Mouse (Mus musculus): Measurements from ENCODE around the gene Adam17. TPM values are rescaled to one million over a fixed set of nuclear protein-coding genes. Genes with fewer than 3 reads are reported as not detected.
"Not testable (repeated sequence)": the region's sequence is repeated elsewhere in the genome, so short reads cannot be mapped to it uniquely, and the experiment has no call there.

Gene Adam17
- total RNA-seq (2017): 104 to 119 TPM (median 113 TPM) in 3 replicates

DNA sequence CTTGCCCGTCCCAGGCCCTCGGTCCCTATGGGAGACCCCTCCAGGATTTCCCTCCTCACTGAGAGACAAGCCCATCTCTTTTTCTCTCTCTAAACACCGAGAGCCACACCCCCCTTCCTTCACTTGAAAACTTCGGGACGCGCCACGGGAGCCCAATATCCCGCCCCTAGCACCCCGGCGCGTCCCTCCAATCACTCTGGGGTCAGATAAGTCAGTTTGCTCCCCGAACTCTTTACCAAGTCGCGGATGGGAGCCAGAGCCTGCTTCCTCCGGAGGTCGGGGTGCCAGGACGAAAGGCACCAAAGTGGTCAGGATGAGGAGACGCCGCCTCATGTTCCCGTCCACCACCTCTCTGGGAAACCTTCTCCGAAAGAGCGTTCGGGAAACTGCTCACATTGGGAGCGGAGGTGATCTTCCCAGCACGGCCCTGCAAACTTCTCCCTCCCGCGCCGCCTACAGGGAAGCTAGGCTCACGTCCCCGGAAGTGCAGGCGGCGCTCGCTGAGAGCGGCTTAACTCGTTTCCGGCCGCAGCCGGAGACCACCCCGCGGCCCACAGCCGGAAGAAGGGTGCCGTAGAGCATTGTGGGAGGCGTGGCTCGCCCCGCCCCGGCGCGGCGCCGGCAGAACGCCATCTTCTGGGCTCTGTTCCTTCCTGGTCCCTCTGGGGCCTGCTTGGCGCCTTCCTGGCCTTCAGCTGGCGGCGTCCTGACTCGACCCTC, at the start of gene Adam17:
Gene Adam17 (minus strand): TSS at position 533 of the 720 bp plus-strand sequence.
- ATAC-seq (replicated peaks; ENCODE audit: insufficient number of reproducible peaks, low FRiP score, low TSS enrichment, poor library complexity, severe bottlenecking): peak; percentile 89

DNA sequence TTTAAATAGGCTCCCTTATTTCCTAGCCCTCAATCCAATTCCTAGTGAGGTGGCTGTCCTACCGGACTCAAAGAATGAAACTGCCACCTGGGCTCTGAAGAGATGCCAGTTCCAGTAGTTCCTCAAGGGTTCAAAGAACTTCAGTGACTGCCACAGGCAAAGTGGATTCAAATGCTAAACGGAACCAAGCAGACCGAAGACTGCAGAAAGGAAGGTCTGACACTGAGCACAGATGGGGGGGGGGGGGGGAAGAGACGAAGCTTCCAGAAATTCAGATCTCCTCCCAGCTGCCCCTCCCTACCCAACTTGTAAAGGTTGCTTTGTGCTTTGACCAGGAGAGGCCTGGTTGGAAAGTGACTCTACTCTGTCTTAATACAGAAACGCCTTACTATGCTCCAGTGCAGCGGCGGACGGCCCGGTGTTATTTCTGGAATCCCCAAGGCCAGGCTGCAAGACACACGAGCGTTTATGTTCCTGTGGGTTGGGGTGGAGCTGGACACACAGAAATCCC, 45.2 kb upstream of the Adam17 start:
- ATAC-seq (replicated peaks; ENCODE audit: insufficient number of reproducible peaks, low FRiP score, low TSS enrichment, poor library complexity, severe bottlenecking): no peak

DNA sequence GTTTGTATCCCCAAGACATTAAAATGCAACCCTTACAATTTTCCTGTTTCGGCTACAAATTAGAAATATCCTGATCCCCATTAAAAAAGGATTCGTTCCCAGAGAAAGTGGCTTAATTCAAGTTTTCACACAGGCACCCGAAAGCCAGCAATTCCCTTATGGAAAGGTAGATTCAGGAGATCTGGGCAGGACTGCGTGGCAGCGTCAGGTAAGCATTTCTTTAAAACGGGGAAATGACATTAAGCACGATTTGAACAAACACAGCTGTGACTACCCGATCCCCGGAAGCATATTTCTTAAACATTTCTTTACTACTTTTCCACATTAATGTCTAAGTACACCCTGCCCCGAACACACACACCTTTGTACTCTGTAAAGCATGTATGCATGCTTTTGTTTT, 44.7 kb upstream of the Adam17 start:
- ATAC-seq (replicated peaks; ENCODE audit: insufficient number of reproducible peaks, low FRiP score, low TSS enrichment, poor library complexity, severe bottlenecking): no peak

DNA sequence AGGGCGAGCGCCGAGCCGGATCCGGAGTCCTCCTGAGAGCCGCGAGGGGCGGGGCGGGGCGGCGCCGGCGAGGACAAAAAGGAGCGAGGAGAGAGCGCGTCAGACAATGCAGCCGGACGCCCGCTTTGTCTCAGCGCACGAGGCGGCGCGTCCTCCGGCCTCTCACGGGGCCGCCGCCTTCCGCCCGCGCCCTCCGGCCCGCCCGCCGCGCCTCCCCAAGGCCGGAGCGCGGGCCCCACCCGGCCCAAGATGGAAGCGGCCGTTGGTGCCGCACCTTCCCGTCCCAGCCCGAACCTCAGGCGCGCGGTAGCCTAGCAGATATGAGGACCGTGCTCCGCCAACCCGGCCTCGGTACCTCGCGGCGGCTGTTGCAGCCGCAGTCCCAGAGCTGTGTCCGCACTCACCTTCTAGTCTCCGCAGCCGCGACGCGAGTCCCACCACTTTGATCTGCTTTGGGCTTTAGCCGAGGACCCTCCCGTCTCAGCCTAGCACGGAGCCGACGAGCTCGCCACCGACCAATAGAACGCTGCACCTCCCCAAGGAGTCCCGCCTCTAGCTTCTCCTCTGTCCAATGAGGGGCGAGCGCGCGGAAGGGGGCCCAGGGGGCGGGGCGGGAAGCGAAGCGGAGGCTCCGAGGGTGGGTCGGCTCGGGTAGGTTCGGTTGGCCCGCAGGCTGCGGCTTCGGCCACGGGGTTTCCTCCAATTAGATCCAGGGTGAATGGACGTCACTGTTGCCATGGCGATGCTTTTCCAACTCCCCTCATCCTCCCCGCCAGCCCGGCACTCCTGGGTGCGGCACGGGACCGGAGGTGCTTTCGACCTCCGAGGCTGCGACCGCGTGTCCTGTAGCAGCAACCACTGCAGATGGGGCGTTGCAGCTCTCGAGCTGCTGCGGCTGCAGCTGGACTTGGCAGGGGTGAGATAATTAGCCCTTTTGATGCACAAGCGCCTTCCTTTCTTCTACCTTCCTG, 44.0 kb upstream of the Adam17 start, which contains the start of gene Ywhaq:
Gene Ywhaq (minus strand): TSS at position 538 of the 971 bp plus-strand sequence.
- ATAC-seq (replicated peaks; ENCODE audit: insufficient number of reproducible peaks, low FRiP score, low TSS enrichment, poor library complexity, severe bottlenecking): peak; percentile 96

DNA sequence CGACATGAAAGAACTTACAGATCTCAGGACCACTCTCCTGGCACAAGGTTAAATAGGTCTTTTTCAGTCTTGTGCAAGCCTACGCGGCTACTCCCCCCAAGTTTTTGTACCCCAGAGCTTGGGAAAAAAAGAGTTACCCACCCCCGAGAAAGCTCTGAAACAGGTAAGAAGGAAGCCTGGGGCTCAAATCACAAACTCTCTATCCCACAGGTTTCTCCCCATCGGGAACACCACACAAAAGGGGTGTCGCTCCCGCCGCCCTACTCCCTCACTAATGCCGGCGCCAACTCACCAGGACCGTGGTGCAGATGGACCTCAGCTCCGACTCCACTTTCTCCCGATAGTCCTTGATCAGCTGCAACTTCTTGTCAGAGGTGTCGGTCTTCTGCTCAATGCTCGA, 43.1 kb upstream of the Adam17 start:
- ATAC-seq (replicated peaks; ENCODE audit: insufficient number of reproducible peaks, low FRiP score, low TSS enrichment, poor library complexity, severe bottlenecking): no peak

DNA sequence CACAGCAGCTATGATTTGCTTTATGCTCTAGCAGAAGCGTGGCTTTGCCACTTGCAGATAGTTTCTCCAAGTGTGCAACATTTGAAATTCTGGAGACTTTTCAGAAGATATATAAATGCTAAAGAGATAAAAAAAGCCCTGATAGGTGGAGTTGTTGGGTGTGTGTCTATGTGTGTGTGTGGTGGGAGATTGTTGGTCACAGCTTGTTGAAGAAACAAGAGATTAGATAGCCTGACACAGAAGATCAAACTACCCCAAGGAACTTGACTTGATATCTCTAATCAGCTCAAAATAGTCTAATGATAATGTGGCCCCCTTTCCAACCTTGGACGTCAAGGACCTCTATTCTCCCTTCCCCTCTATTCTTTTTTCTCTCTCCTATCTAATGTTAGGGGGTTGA, 37.2 kb upstream of the Adam17 start:
- no peak for ATAC-seq (replicated peaks; ENCODE audit: insufficient number of reproducible peaks, low FRiP score, low TSS enrichment, poor library complexity, severe bottlenecking)

DNA sequence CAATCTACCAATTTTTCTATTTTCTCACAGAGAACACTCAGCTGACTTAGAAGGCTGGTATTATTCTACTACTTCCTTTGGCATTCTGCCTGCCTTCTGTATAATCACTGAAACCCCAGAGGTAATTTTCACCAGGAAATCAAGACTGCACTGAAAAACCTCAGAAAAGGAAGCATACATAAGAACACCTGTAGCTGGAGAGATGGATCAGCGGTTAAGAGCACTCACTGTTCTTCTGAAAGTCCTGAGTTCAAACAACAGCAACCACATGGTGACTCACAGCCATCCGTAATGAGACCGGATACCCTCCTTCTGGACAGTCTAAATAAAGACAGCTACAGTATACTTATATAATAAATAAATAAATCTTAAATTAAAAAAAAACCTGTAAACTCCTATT, 36.2 kb upstream of the Adam17 start:
- ATAC-seq (replicated peaks; ENCODE audit: insufficient number of reproducible peaks, low FRiP score, low TSS enrichment, poor library complexity, severe bottlenecking): no peak

DNA sequence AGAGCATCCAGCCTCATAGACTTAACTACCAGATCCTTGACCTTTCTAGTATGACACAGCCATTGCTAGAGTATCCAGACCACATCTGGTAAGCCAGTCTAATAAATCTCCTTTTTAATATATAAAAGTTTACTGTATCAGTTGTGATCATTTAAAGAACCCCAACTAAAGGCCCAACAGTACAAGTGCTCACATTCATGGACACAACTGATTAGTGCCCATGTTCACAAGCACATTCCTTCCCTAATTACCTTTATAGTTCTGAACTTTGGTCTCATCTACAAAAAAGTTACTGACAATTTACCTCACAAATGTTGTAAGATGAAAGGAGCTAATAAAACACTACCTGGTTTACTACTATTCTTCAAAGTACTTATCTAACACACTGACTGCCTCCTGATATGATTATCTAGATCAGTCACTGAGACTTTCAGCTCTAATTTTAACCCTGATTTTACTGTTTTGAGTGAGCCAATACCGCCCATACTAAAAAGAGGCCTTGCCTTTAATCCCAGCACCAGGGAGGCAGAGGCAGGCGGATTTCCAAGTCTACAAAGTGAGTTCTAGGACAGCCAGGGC, 35.4 kb upstream of the Adam17 start:
- no peak for ATAC-seq (replicated peaks; ENCODE audit: insufficient number of reproducible peaks, low FRiP score, low TSS enrichment, poor library complexity, severe bottlenecking)

DNA sequence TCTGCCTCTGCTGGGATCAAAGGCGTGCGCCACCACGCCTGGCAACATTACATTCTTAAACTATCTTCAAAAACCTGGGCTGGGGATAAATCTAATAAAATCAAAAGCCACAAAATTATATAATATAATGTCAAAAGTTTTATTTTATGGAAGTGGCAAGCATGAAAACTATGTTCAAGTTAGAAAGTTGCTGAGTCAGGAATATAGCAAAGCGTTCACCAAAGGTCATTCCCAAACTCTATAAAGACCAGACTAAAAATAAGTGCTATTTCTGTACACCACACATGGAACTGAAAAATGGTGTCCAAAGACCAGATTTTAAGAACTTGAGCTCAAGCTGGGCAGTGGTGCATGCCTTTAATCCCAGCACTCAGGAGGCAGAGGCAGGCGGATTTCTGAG, 29.3 kb upstream of the Adam17 start:
- ATAC-seq (replicated peaks; ENCODE audit: insufficient number of reproducible peaks, low FRiP score, low TSS enrichment, poor library complexity, severe bottlenecking): no peak

DNA sequence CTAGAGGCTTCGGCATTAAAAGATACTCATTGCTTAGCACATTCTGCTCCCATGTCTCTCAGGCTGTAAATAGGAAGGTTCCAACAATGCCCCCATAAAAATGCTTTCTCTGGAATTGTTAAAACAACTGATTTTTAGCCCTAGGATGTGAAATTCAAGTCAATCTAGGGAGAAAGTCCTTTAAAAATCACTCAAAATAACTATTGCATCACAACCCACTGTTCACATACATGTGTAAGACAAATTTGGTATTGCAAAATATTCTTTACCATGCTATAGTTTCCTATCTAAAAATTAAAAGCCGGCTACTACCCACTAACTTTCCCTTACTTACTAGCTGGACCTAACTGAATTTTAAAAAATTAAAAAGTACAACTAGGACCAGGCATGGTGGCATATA, 12.8 kb upstream of the Adam17 start:
- ATAC-seq (replicated peaks; ENCODE audit: insufficient number of reproducible peaks, low FRiP score, low TSS enrichment, poor library complexity, severe bottlenecking): no peak

DNA sequence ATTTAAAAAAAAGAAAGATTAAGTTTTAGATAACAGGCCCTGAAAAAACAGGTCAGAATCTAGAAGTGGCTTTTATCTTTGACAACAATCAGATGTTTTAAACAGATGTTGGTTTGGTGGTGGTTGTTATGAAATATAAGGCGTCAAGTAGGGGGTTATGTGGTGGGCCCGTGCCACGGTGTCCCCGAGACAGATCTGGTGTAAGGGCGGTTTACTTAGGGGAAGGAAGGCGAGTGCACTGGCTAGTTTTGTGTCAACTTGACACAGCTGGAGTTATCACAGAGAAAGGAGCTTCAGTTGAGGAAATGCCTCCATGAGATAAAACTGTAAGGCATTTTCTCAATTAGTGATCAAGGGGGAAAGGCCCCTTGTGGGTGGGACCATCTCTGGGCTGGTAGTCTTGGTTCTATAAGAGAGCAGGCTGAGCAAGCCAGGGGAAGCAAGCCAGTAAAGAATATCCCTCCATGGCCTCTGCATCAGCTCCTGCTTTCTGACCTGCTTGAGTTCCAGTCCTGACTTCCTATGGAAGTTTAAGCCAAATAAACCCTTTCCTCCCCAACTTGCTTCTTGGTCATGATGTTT, 5.4 kb upstream of the Adam17 start:
- not testable (repeated sequence) for ATAC-seq (replicated peaks; ENCODE audit: insufficient number of reproducible peaks, low FRiP score, low TSS enrichment, poor library complexity, severe bottlenecking)

DNA sequence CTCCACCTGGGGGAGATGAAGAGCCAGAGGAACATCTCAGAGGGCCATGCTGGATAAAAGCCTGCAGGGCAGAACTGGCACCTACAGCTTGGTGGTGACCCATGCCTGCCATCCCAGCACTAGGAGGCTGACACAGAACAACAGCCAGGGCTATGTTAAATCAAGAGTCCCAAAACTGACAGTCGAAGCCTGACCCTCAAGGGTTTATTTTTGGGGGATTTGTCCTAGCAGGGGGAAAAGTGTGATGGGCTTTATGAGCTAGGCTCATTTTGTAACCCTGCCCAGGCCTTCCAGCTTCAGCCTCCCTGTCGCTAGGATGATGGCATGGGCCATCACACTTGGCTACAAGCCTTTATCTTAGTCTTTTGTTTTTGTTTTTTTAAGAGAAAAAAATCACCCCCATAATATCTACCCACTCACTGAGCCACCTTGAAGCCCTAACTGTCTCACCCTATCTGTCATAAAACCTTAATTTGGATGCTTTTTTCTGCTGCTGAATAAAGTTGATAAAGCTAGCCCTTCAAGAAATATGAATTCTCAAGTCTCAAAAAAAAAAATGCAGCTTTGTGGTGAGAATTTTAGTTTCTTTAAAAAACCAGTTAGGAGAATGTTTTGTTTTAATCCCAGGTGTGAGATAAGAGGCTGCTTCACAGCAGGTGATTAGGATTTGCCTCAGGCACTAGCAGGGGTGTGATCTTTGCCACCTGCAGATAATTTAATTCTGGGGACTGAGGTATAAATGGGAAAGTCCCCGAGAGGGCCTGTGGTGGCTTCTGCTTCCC, 2.1 kb upstream of the Adam17 start:
- no peak for ATAC-seq (replicated peaks; ENCODE audit: insufficient number of reproducible peaks, low FRiP score, low TSS enrichment, poor library complexity, severe bottlenecking)

DNA sequence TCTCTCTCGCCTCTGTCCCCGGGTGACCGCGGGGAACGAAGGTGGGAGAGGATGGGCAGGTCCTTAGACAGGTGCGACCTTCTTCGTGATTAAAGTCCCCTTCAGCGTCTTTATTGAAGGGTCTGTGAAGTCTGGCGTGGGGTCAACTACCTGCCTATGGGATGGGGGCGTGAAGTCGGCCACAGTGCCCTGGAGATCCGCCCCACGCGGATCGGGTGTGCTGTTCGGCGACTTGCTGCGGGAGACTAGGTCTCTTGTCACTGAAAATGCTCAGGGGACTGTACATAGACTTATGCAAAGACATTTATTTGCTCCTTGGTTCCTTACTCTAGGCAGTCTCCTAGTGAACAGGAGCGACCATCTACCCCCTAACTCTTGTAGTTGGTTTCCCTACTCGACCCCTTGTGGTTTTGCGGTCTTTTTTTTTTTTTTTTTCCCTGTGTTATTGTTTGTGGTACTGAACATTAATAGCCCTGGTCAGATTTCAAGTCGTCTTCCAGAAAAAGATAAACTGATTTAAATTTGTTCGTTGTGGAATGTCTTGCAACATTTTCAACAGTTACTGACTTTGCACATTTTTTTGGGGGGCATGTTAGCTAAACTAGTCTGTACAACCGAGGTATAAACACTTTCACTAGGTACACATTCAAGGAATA, 516 bp upstream of the Adam17 start:
- ATAC-seq (replicated peaks; ENCODE audit: insufficient number of reproducible peaks, low FRiP score, low TSS enrichment, poor library complexity, severe bottlenecking): peak; percentile 23; the same call in 1 of the 2 replicates

DNA sequence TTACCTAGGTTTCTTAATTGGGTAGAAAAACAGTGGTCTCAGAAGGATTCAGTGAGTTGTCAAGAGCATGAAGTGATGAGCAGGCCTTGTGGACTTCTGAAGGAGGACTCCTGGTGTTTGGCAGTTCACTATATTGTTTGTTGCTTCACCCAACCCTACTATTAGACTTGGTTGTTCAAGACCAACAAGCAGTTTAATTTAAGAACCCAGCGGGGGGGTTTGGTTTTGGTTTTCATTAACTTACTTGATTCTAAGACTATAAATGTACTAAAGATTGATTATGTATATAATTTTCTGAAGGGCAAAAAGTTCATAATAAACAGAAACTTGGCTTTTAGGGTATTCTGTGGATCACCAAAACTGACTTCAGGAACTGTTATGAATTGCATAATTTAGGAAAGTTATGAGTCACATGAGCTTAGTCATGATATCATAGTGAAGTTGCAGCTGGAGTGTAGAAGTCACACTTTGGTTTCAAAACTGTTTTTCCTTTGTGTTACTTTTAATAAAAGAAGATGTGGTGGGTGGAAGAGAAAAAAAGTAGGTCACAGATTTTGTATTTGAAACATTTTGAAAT, 3.3 kb downstream of the Adam17 start:
- ATAC-seq (replicated peaks; ENCODE audit: insufficient number of reproducible peaks, low FRiP score, low TSS enrichment, poor library complexity, severe bottlenecking): no peak

DNA sequence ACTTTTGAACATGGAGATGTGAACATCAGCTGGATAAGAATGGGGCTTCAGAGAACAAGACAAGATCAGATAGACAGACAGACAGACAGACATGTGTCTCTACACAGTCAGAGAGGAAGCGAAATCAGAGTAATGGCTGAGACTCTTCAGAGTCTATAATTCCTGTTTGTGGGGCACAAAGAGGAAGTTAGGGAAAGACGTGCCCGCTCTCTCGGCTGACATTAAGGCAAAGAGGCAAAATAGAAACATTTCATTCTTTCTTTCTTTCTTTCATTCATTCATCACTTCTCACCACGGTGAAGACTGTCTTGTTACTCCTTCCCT, 4.4 kb downstream of the Adam17 start:
- ATAC-seq (replicated peaks; ENCODE audit: insufficient number of reproducible peaks, low FRiP score, low TSS enrichment, poor library complexity, severe bottlenecking): peak; percentile 46

DNA sequence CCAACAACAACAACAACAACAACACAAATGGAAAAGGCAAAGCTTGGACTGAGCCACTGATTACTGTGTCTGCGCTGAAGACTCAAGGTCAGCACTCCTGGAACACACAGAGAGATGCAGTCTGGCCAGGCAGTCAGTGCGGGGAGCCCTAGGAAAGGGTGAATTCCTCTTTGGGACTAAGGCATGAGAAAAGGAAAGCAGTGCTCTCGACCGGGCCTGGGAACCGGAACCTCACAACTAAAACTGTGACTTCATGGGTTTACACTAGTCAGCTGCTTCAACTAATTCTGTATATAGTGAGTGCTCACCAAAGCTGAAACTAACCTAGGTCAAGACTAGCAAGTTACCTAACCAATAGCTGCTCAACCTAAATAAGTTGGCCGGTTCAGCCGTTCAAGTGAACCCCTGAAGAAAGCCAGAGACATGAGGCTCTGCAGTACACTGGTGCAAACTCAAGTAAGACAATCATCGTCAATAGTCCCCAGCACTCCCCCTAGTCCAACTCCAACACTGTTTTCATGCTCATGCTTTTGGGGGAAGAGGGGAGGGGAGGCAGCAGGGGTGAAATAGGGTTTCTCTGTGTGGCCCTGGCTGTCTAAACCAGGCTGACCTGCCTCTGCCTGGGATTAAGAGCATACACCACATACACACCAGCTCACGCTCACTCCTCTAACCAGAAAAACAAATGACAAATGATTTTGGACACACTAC, 4.9 kb downstream of the Adam17 start:
- ATAC-seq (replicated peaks; ENCODE audit: insufficient number of reproducible peaks, low FRiP score, low TSS enrichment, poor library complexity, severe bottlenecking): no peak

Data from monocyte, adult 5-6 weeks (primary cell).